Comparison of ENCODE assay signal across 16 mouse cellular contexts in the genomic region with DNA sequence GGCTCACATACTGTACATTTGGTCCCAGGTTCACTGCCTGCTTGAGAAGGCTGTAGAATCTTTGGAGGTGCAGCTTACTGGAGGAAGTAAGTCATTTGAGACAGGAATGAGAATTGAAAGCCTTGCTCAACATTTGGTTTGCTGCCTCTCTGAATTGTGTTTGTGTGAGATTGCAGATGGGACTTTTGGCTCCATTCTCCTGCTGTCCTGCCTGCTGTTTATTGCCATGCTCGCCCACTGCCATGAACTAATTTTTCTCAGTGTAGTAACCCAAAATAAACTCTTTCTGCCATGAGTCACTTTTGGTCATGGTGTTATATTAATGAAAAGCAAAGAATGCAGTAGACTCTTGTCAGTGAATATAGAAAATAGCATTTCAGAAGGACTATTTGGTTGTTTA.
DNase-seq lines count a peak whose midpoint lies in the region; ATAC-seq lines count a peak whose summit lies in the region.
"Had no signal": no experiment of that assay in that cellular context is flagged by ENCODE, and none has a peak within 500 bp of the region (broad histone marks: within the 10 kb centered on the region; RNA-seq: fewer than 3 reads in every experiment).

No protein-coding gene starts in this region.

- no peak for ATAC-seq in erythroid progenitor cell, adult 5-6 weeks (replicated peaks; ENCODE audit: low FRiP score, poor library complexity, severe bottlenecking)
- ATAC-seq: CD4-positive, CD25-positive, alpha-beta regulatory T cell, adult 4 months; forebrain, embryonic 15.5 days; intestine, embryonic 15.5 days had no signal

- intact Hi-C loops in gastrocnemius, postnatal 36 days (cut with DNase I) = no loop called here

- peak; percentile 3 to 6 for DNase-seq in frontal cortex, adult 2 months (ENCODE audit: extremely low spot score in 1 of 2, low spot score in 1 of 2)
- DNase-seq in frontal cortex, postnatal 25 days (ENCODE audit: low spot score in 2 of 2) = no peak
- DNase-seq in Muller cell, postnatal 12 days (ENCODE audit: inconsistent ontology term) = peak; percentile 26
- peak; percentile 25 to 42 for DNase-seq in layer of hippocampus, adult 8-10 months (ENCODE audit: low spot score in 2 of 2)
- peak; percentile 7 for DNase-seq in lung, postnatal 14 days
- no peak for DNase-seq in adrenal gland, postnatal 25 days
- DNase-seq in gastrocnemius, postnatal 36 days = no peak
- DNase-seq: cerebellum, adult 9-10 months; heart, adult 2 months; heart, postnatal 4 days; kidney, postnatal 4 days; thymus, postnatal 25 days had no signal

Comparison
In these comparisons a context has a peak if more than half of its experiments do, and no peak if none do; other contexts are left out.
1. DNase-seq: peak in frontal cortex, adult 2 months (2 of 2), Muller cell, postnatal 12 days (single experiment), layer of hippocampus, adult 8-10 months (2 of 2) and lung, postnatal 14 days (single experiment); none in frontal cortex, postnatal 25 days (0 of 2), adrenal gland, postnatal 25 days (single experiment) and gastrocnemius, postnatal 36 days (0 of 2).